Mouse (Mus musculus) embryonic facial prominence, embryonic 15.5 days (tissue): ENCODE results near the gene Bhlhe23. TPM values are rescaled to one million over a fixed set of nuclear protein-coding genes. Genes with fewer than 3 reads are reported as not detected.
A peak's percentile ranks its signal among the peaks of the same experiment; 100 is the strongest.

Experiments used
- ATAC-seq: fragments of 200-750 bp; cut with Nextera tagmentation; 2 replicates; pipeline ENCODE4 v1.8.0; 2017; ENCODE audit warnings: low read depth, moderate TSS enrichment; ENCODE audit not compliant: insufficient number of reproducible peaks, low FRiP score, low TSS enrichment
- H3K27ac ChIP-seq: fragments of 300-500 bp; sonication (generic); replicated peaks from 2 replicates; pipeline ENCODE4 v1.5.1; 2015; ENCODE audit warnings: mild to moderate bottlenecking, inconsistent platforms
- H3K27me3 ChIP-seq: fragments of 300-500 bp; sonication (generic); 2 replicates; pipeline ENCODE4 v1.6.1; 2015; ENCODE audit warnings: inconsistent platforms
- H3K36me3 ChIP-seq: fragments of 300-500 bp; sonication (generic); 2 replicates; pipeline ENCODE4 v1.6.1; 2015; ENCODE audit warnings: mild to moderate bottlenecking, inconsistent platforms
- H3K4me1 ChIP-seq: fragments of 300-500 bp; sonication (generic); 2 replicates; pipeline ENCODE4 v1.6.1; 2015; ENCODE audit warnings: inconsistent platforms
- H3K4me2 ChIP-seq: fragments of 300-500 bp; sonication (generic); replicated peaks from 2 replicates; pipeline ENCODE4 v1.6.1; 2015; ENCODE audit warnings: mild to moderate bottlenecking, inconsistent platforms
- H3K4me3 ChIP-seq: fragments of 300-500 bp; sonication (generic); replicated peaks from 2 replicates; pipeline ENCODE4 v1.5.1; 2015; ENCODE audit warnings: mild to moderate bottlenecking, inconsistent platforms
- H3K9ac ChIP-seq: fragments of 300-500 bp; sonication (generic); 2 replicates; pipeline ENCODE4 v1.6.1; 2015; ENCODE audit warnings: inconsistent platforms
- H3K9me3 ChIP-seq: fragments of 300-500 bp; sonication (generic); replicated peaks from 2 replicates; pipeline ENCODE4 v1.6.1; 2016; ENCODE audit warnings: inconsistent platforms
- WGBS: fragments of 180-500 bp; shearing (Covaris S2); methylation state at CpG from one replicate; pipeline ENCODE4 v1.1.7; 2015; 5-methylcytosine and 5-hydroxymethylcytosine counted together
- polyA plus RNA-seq: library from polyadenylated mRNA; unstranded; fragments of >200 nt; fragmentation: Nextera tagmentation; extraction: Ambion mirVana; gene quantifications from 2 replicates; pipeline ENCODE4 v1.2.1, GENCODE M21; 2015

Bhlhe23 gene
- polyA plus RNA-seq, 1 experiment from 2014 or later: not detected

- H3K27ac ChIP-seq: no peak overlapping the region
- no peaks in the 10 kb centered on the region for H3K36me3 ChIP-seq
- no peak overlapping the region for H3K4me2 ChIP-seq
- H3K4me3 ChIP-seq: no peak overlapping the region
- no peak overlapping the region for H3K9ac ChIP-seq
- no peaks in the 10 kb centered on the region for H3K4me1 ChIP-seq
- ATAC-seq: no peak
- H3K9me3 ChIP-seq: no peaks in the 10 kb centered on the region
- H3K27me3 ChIP-seq: no peaks in the 10 kb centered on the region
- WGBS: 61% methylated on average over 4 of the region's 4 CpGs
Measured at GRCm38 (mm10) chr2:180796008-180796407, 19.3 kb upstream of the Bhlhe23 start.

GRCm38 (mm10) chr2:180795597-180795996 is 18.9 kb upstream of the Bhlhe23 start:
- Histone ChIP-seq H3K36me3 (no peaks in the 10 kb centered on the region), H3K9ac (no peak overlapping the region), H3K9me3 (no peaks in the 10 kb centered on the region), H3K4me1 (no peaks in the 10 kb centered on the region), H3K4me3 (no peak overlapping the region), H3K27me3 (peaks cover 4% of the 10 kb centered on the region; the same call in 1 of the 2 replicates), H3K27ac (no peak overlapping the region), H3K4me2 (no peak overlapping the region)
- 36% methylated on average over 3 of the region's 3 CpGs for WGBS
- ATAC-seq: no peak

DNA sequence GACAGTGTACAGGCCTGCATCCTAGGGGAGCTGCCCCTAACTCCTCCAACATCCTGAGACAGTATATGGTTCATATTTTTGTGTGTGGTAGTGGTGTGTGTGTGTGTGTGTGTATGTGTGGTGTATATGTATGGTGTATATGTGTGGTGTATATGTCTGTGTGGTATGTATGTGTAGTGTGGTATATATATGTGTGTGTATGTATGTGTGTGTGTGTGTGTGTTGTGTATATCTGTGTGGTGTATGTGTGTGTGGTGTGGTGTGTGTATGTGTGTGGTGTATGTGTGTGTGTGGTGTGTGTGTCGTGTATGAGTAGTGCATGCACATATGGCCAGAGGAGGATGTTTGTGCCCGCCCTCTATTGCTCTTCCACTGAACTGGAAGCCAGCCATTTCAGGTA is 17.7 kb upstream of the Bhlhe23 start:
- Histone ChIP-seq H3K4me3 (no peak overlapping the region), H3K4me2 (no peak overlapping the region), H3K27ac (no peak overlapping the region), H3K27me3 (peaks cover 14% of the 10 kb centered on the region), H3K4me1 (no peaks in the 10 kb centered on the region), H3K9ac (no peak overlapping the region), H3K9me3 (no peaks in the 10 kb centered on the region), H3K36me3 (no peaks in the 10 kb centered on the region)
- peak; percentile 61; the same call in 1 of the 2 replicates for ATAC-seq
- 67% methylated on average over 2 of the region's 2 CpGs for WGBS

- peaks cover 23% of the 10 kb centered on the region for H3K27me3 ChIP-seq
- WGBS: 37% methylated on average over 4 of the region's 4 CpGs
- no peak overlapping the region for H3K4me2 ChIP-seq
- no peak for ATAC-seq
- no peaks in the 10 kb centered on the region for H3K36me3 ChIP-seq
- H3K27ac ChIP-seq: no peak overlapping the region
- H3K4me3 ChIP-seq: no peak overlapping the region
- H3K9me3 ChIP-seq: no peaks in the 10 kb centered on the region
- H3K4me1 ChIP-seq: 0 out of 2 replicates have a peak, but pooled peaks cover 2% of the 10 kb centered on the region
- H3K9ac ChIP-seq: no peak overlapping the region
Measured at GRCm38 (mm10) chr2:180791674-180792073, 15.0 kb upstream of the Bhlhe23 start.

DNA sequence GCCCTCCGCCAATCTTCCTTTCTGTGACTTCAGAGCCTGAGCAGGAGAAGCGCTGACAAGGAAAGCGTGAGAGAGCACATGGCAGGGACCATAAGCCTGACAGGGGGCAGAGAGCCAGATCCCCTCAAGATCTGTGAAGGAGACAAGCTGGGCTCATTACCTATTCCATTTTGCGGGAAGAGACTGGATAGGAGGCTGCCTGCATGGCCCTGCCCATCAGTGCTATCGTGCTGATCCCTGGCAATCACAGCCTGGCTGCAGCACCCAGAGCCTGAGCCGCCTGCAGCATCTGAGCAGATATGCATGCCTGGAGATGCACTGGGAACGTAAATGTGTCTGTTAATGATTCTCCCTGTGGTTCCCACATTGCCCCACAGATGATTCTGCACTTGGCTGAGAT is 12.1 kb upstream of the Bhlhe23 start:
- peaks cover 23% of the 10 kb centered on the region for H3K27me3 ChIP-seq
- H3K9ac ChIP-seq: no peak overlapping the region
- H3K27ac ChIP-seq: no peak overlapping the region
- 13% methylated on average over 7 of the region's 7 CpGs for WGBS
- no peak for ATAC-seq
- H3K9me3 ChIP-seq: no peaks in the 10 kb centered on the region
- no peaks in the 10 kb centered on the region for H3K36me3 ChIP-seq
- H3K4me3 ChIP-seq: no peak overlapping the region
- H3K4me1 ChIP-seq: 0 out of 2 replicates have a peak, but pooled peaks cover 2% of the 10 kb centered on the region
- no peak overlapping the region for H3K4me2 ChIP-seq

- peaks cover 23% of the 10 kb centered on the region for H3K27me3 ChIP-seq
- 19% methylated on average over 2 of the region's 2 CpGs for WGBS
- H3K4me3 ChIP-seq: no peak overlapping the region
Measured at GRCm38 (mm10) chr2:180788386-180788785, 11.7 kb upstream of the Bhlhe23 start.

DNA sequence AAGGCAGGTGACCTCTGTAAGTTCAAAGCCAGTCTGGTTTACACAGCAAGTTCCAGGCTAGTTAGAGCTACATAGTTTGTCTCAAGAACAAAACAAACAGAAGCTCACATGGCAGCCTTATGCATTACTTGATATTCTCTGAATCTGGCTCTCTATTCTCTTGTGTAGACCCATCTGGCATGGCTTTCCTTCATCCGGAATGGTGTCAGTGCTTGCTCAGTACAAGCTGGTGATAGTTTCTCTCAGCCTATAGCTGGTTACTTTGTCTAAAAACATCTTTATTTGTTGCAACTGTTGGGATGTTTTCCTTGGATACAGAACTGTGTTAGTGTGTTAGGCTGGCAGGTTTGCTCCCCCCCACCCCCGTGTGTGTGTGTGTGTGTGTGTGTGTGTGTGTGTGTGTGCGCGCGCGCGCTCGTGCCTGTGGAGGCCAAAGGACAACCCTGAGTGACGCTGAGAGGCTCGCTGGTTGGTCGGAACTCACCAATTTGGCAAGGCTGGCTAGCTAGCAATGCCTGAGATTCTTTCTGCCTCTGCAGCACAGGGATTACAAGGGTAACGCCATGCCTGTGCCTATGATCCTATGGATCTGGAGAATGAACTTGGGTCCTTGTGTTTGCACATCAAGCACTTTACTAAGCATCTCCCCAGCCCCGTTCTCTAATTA is 11.0 kb upstream of the Bhlhe23 start:
- WGBS: 66% methylated on average over 13 of the region's 13 CpGs
- Histone ChIP-seq H3K9me3 (no peaks in the 10 kb centered on the region), H3K27me3 (peaks cover 23% of the 10 kb centered on the region), H3K27ac (no peak overlapping the region), H3K4me2 (no peak overlapping the region), H3K9ac (no peak overlapping the region), H3K4me1 (0 out of 2 replicates have a peak, but pooled peaks cover 2% of the 10 kb centered on the region), H3K36me3 (no peaks in the 10 kb centered on the region), H3K4me3 (no peak overlapping the region)
- ATAC-seq: no peak

More at GRCm38 (mm10) chr2:180788386-180788785, 11.7 kb upstream of the Bhlhe23 start:
- Histone ChIP-seq H3K36me3 (no peaks in the 10 kb centered on the region), H3K4me2 (no peak overlapping the region), H3K27ac (no peak overlapping the region), H3K9ac (no peak overlapping the region), H3K9me3 (no peaks in the 10 kb centered on the region), H3K4me1 (0 out of 2 replicates have a peak, but pooled peaks cover 2% of the 10 kb centered on the region)
- no peak for ATAC-seq

- Histone ChIP-seq H3K27me3 (peaks cover 28% of the 10 kb centered on the region), H3K4me1 (0 out of 2 replicates have a peak, but pooled peaks cover 2% of the 10 kb centered on the region), H3K36me3 (no peaks in the 10 kb centered on the region), H3K4me2 (no peak overlapping the region), H3K9ac (no peak overlapping the region), H3K4me3 (no peak overlapping the region), H3K27ac (no peak overlapping the region), H3K9me3 (no peaks in the 10 kb centered on the region)
- no peak for ATAC-seq
Measured at GRCm38 (mm10) chr2:180786732-180787131, 10.0 kb upstream of the Bhlhe23 start.

DNA sequence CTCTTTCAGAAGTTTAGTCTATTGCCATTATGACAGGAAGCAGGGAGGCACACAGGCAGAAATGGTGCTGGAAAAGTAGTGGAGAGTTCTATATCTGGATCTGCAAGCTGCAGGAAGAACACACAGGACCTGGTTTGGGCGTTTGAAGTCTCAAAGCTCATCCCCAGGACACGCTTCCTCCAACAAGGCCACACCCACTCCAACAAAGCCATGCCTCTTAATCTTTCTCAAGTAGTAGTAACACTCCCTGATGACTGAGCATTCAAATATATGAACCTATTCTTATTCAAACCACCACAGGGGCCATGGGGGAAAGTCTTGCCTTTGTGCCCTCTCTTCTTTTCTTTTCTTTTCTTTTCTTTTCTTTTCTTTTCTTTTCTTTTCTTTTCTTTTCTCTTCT is 3.6 kb upstream of the Bhlhe23 start:
- Histone ChIP-seq H3K4me2 (no peak overlapping the region), H3K27me3 (peaks cover 65% of the 10 kb centered on the region)
- ATAC-seq: no peak

DNA sequence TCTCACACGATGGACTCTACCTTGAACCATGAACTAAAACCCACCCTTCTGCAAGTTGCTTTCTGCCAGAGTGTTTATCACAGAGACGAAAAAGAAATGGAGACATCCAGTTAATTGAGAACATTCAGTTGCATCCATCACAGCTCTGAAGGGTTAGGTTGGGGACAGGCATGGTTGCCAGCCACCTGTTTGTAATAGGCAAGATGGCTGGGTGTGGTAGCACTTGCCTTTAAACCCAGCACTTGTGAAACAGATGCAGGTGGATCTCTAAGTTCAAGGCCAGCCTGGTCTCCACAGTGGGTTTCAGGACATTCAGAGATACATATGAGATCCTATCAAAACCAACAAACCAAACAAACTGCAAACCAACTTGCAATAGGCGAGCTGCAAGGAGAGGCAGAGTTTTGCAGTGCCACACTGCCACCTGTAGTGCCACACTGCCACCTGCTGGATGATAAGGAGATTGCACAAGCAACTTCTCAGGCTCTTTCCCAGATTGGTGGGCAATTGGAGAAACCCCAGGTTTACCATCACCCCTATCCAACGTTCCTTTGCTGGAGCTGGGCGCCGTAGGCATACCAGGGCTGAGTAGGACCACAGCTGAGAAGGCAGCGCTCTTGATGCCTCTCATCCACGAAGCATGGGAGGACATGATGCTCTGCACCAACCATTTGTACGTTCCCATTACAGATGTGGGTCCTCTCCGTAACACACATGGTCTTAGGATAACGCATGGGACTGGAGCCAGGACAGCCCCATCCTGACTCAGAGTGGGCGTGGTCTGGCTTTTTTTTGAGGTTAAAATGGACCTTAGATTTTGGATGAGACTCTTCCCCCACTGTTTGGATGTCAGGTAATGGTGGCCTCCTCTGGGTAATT is 2.8 kb upstream of the Bhlhe23 start:
- no peak overlapping the region for H3K27ac ChIP-seq
- H3K9me3 ChIP-seq: no peaks in the 10 kb centered on the region
- no peak overlapping the region for H3K4me2 ChIP-seq
- H3K27me3 ChIP-seq: peaks cover 73% of the 10 kb centered on the region
- no peak for ATAC-seq
- H3K4me1 ChIP-seq: peaks cover 14% of the 10 kb centered on the region
- H3K9ac ChIP-seq: no peak overlapping the region
- 21% methylated on average over 12 of the region's 12 CpGs for WGBS
- H3K36me3 ChIP-seq: no peaks in the 10 kb centered on the region
- no peak overlapping the region for H3K4me3 ChIP-seq

More for the DNA sequence above, 3.6 kb upstream of the Bhlhe23 start:
- 8% methylated on average over 2 of the region's 2 CpGs for WGBS
- peaks cover 12% of the 10 kb centered on the region for H3K4me1 ChIP-seq
- H3K4me3 ChIP-seq: no peak overlapping the region
- no peak overlapping the region for H3K27ac ChIP-seq
- H3K9me3 ChIP-seq: no peaks in the 10 kb centered on the region
- no peak overlapping the region for H3K9ac ChIP-seq
- no peaks in the 10 kb centered on the region for H3K36me3 ChIP-seq

GRCm38 (mm10) chr2:180775641-180776040 is 1.1 kb downstream of the Bhlhe23 start:
- Histone ChIP-seq H3K4me2 (no peak overlapping the region), H3K9ac (no peak overlapping the region), H3K36me3 (no peaks in the 10 kb centered on the region), H3K27me3 (peaks cover 89% of the 10 kb centered on the region), H3K4me1 (peaks cover 14% of the 10 kb centered on the region), H3K4me3 (no peak overlapping the region), H3K27ac (no peak overlapping the region), H3K9me3 (no peaks in the 10 kb centered on the region)
- 3% methylated on average over 15 of the region's 15 CpGs for WGBS
- ATAC-seq: no peak
